Mouse (Mus musculus): Measurements from ENCODE around the gene C87499.

C87499 gene

DNA sequence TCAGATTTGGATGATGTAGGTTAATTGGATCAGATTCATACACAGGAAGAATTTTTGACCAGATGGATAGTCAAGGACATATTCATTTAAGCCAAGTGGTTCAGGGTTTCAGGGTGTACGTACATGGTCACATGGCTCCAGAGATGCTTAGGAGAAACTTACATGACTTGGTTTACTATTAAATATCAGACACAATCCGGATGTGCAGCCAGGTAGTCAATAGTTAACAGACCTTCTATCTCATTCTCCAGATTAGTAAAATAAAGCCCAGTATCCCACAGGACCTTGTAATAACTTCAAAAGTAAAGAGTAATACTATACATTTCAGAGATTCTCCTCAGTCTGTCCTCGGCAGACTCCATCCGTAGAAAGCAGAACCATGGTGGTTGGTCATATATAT lies at the start of gene C87499:
TSS of gene C87499 (minus strand) at position 101 of the 400 bp plus-strand sequence.
- no peak for DNase-seq

DNA sequence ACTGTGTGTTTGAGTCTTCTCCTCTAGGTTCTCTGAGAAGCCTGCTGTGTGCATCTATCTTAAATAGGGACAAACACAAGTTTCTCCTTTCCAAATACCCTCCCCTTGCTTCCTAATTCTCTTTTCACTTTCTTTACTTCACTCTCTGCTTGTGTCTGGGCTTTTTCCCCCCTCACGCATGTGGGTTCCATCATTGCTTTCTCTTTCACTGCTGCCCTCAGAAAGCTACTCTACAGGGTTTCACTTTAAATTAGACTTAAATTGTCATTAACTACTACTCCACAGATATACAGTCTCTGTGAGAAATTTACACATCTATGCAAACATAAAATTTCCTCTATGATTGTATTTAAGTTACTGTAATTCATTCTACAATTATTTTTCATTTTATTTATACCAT lies 49.6 kb upstream of the C87499 start, which contains the start of gene Ifna2:
TSS of gene Ifna2 (minus strand) at position 101 of the 400 bp plus-strand sequence.
- DNase-seq, result no peak

DNA sequence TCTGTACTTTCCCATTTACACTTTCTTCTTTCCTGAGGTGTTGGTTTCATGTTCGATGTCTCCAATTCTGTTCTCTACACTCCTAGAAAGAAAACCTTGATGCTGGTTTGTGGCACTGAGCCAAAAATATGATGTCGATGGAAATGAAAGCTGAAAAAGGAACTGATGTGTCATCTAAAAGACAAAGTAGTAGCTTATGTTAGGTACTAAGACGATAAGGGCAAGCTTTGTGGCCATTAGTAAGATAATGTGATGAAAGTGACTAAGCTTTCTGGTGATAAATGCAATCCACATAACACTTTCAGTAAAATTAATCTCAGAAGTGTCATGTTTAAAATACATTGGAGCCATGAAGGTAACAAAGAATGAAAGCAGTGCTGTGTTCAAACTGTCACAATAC lies 47.1 kb upstream of the C87499 start:
- DNase-seq, result no peak

DNA sequence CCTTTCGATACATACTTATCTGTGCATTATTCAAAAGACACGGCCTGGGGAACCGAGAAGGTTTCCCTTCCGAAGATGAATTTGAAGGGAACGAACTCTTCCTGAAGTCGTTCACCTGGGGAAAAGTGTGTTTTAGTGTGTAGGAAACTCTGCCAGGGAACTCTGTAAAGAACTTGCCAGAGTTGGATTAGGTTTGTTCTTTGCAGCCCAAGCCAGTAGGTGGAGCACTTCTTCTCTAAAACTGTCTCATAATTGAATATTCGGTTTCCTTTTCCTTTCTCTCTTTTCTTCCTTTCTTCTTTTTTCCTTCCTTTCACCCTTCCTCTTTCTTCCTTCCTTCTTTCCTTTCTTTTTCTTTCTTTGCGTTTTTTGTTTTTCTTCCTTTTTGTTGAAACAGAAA lies 46.2 kb upstream of the C87499 start:
- peak; percentile 8 for DNase-seq

DNA sequence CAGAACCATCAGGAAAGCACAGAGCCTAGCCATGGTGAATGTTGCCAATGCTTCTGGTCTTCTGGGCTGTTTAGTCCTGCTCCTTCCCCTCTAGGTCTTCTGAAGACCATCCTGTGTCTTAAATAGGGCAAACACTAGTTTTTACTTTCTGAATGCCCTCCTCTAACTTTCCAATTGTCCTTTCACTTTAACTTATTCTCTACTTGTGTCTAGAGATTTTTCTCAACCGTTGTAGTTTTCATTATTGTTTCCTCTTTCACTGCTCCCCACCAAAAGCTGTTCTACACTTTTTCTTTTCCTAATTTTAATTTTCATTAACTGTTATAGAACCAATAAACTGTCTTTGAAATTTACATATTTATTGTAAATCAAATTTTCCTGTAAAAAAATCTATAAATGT lies 42.6 kb upstream of the C87499 start, which contains the start of gene Ifna16:
TSS of gene Ifna16 (minus strand) at position 101 of the 400 bp plus-strand sequence.
- DNase-seq, result no peak

DNA sequence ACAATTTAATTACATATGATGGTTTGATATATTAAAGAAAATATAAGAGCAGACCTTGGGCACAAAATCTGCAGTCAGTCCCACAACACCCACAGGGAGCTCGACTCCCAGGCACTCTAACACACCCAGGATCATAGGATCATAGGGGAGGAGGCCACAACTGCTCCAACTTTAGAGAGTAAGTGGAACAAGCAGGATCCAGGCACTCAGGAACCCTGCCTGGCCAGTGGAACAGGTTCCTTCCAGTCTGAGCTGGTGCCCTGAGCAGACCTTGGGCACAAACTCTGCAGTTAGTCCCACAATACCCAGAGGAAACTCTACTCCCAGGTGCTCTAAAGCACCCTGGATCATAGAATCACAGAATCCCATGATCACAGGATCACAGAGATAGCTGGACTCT lies 21.2 kb upstream of the C87499 start:
- no peak for DNase-seq

DNA sequence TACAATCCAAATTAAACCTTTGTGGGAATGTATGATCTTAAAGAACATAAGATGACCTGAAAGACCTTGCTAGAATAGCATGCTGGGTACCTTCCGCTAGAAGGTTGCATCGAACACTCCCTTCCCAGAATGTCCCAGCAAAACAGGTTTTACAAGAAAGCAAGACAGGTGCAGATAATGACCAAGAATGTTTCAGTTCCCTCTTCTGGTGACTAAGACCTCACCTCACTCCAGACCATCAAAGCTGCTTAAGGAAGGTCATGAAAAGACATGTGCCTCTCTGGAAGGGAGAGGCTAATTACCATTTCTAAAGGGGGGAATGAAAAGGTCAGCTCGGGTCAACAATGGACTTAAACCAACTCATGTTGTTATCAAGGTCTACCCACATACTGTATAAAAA lies 19.4 kb upstream of the C87499 start:
- DNase-seq, result no peak

DNA sequence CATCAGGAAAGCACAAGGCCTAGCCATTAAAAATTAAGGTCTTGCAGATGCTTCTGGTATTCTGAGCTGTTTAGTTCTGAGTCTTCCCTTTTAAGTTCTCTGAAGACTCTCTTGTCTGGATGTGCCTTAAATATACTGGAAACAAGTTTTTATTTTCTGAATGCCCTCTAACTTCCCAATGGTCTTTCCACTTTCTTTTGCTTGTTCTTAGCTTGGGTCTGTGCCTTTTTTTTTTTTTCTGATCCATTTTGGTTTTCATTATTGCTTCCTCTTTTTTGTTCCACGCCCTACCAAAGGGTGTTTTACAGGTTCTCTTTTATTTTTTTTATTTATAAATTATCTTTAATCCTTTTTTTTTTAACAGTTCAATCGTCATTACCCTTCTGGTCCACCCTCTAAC lies 10.1 kb upstream of the C87499 start, which contains the start of gene Ifna13:
TSS of gene Ifna13 (minus strand) at position 101 of the 400 bp plus-strand sequence.
- DNase-seq, result no peak

DNA sequence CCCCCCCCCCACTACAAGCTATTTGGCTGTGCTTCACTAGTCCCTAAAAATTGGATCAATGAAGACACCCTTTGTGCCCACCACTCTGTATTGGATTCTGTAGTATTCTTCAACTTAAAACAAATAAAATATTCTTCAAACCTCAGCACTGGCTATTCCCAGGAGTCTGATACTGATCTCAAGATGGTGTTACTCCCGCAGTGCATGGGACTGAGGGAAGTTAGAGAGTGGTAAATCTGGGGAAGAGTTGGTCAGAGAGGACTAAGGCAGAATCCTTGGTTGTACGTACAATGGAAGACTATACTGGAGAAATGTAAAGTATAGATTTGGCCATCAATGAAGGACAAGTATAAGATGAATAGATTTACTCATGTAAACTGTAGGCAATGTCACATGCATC lies 8.3 kb upstream of the C87499 start:
- no peak for DNase-seq

DNA sequence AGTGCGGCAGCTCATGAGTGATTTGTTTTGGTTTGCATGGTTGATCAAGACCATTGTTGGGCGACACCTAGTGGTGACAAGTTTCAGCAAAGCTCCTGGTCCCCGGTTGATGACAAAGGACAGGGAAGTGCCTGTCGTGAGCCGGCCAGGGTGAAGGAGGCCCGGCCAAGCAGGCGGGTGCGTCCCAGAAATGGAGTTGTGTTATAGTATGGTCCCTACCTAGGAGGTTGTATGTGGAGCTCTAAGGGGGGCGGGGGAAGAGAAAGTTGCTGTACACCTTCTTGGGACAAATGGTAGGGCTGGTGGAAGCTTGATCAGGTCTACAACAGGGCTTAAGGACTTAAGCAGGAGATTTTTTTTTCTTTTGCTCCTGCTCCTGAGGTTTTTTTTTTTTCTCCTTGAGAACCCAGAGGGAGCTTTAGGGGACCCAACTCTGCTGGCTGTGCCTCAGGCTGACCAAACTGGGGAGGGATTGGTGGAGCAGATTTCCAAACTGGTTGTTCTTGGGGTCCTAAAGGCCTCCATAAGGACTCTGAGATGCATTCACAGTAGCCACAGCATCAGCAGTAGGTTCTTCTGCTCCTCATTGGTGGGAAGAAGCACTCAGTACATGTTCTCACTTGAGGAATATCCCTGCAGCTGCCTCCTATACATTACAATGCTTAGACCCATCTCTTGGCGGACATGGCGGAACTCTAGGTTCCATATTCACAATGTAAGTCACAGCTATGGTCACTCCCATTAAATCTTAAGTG lies 7.0 kb upstream of the C87499 start:
- DNase-seq, result peak; percentile 91

DNA sequence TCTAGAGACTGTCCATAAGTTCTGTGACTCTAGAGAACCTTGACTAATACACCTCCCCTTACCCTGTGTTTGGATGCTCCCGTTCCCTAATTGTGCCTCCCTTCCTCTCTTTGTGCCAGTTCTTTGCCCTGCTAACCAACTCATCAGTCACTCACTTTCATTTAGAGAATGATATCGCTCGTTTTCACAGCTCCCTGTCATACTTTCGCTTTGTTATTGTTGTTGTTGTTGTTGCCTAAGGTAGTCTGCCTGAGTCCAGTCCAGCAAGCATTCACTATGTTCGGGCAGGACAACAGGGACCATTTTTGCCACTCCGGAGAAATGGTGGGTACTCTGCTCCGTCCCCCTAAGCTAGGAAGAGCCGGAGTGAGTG lies 6.5 kb upstream of the C87499 start:
- DNase-seq, result no peak

DNA sequence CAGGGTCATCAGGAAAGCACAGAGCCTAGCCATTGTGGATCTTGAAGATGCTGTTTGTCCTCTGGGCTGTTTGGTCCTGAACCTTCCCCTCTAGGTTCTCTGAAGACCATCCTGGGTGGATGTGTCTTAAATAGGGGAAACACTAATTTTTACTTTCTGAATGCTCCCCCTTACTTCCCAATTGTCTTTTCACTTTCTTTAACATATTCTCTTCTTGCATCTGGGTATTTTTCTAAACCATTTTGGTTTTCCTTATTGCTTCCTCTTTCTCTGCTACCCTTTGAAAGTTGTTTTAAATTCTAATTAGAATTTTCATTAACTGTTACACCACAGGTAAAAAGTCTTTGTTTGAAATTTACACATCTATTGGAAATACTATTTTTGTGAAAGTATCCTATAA lies 30.9 kb downstream of the C87499 start, which contains the start of gene Ifna12:
TSS of gene Ifna12 (minus strand) at position 101 of the 400 bp plus-strand sequence.
- no peak for DNase-seq

DNA sequence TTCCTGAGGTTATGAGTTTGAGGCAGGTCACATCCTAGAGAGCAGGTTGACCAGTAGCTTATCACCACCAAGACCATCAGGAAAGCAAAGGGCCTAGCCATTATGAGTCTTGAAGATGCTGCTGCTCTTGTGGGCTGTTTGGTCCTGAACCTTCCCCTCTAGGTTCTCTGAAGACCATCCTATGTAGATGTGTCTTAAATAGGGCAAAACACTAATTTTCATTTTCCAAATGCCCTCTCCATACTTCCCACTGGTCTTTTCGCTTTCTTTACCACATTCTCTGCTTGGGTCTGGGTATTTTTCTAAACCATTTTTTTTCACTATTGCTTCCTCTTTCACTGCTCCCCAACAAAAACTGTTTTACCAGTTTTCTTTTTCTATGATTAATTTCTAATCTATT lies 41.9 kb downstream of the C87499 start, which contains the start of gene Ifna9:
TSS of gene Ifna9 (minus strand) at position 101 of the 400 bp plus-strand sequence.
- no peak for DNase-seq

Measured in right cerebral cortex, adult 18-20 months (tissue).